Mouse (Mus musculus) liver, adult 2 months (tissue): ENCODE results near the gene Cela2a. TPM values are rescaled to one million over a fixed set of nuclear protein-coding genes. Genes with fewer than 3 reads are reported as not detected.
A peak's percentile ranks its signal among the peaks of the same experiment; 100 is the strongest.

Experiments used
- DNase-seq: peaks from one replicate; pipeline ENCODE4 v3.0.0-alpha.2; 2011; ENCODE audit warnings: low read depth, low spot score; ENCODE audit errors: extremely low read depth
- H3K27ac ChIP-seq: fragments of 200-500 bp; replicated peaks from 2 replicates; pipeline ENCODE4 v1.5.1; 2012; ENCODE audit warnings: low read depth, mild to moderate bottlenecking, control low read depth, inconsistent platforms, low read length; ENCODE audit not compliant: insufficient read depth
- H3K27me3 ChIP-seq: fragments of 200-500 bp; 2 replicates; pipeline ENCODE4 v1.6.1; 2012; ENCODE audit warnings: mild to moderate bottlenecking, moderate library complexity, low read length, inconsistent platforms; ENCODE audit not compliant: control insufficient read depth, insufficient read depth
- H3K36me3 ChIP-seq: fragments of 200-500 bp; 2 replicates; pipeline ENCODE4 v1.6.1; 2012; ENCODE audit warnings: low read length, inconsistent platforms; ENCODE audit not compliant: control insufficient read depth, insufficient read depth
- H3K4me1 ChIP-seq: fragments of 200-500 bp; 2 replicates; pipeline ENCODE4 v1.6.1; 2011; ENCODE audit warnings: low read length; ENCODE audit not compliant: control insufficient read depth, insufficient read depth
- H3K4me3 ChIP-seq: fragments of 200-500 bp; 2 replicates; pipeline ENCODE4 v1.5.1; 2011; ENCODE audit warnings: low read depth, mild to moderate bottlenecking, control low read depth, low read length, moderate library complexity; ENCODE audit not compliant: insufficient read depth
- H3K79me2 ChIP-seq: fragments of 200-500 bp; 2 replicates; pipeline ENCODE4 v1.6.1; 2012; ENCODE audit warnings: inconsistent platforms, mild to moderate bottlenecking, low read length, moderate library complexity; ENCODE audit not compliant: control insufficient read depth, insufficient read depth
- H3K9ac ChIP-seq: fragments of 200-500 bp; 2 replicates; pipeline ENCODE4 v1.6.1; 2012; ENCODE audit warnings: low read depth, mild to moderate bottlenecking, control low read depth, inconsistent platforms, low read length
- CTCF ChIP-seq: fragments of 200-500 bp; IDR thresholded peaks from 2 replicates; pipeline ENCODE4 v1.5.1; 2011; ENCODE audit warnings: low read depth, low read length, control low read depth
- POLR2A ChIP-seq: fragments of 200-500 bp; IDR thresholded peaks from 2 replicates; pipeline ENCODE4 v1.6.1; 2011; ENCODE audit warnings: low read length, control low read depth; ENCODE audit not compliant: insufficient read depth; ENCODE audit errors: extremely low read depth
- WGBS: fragments of 180-500 bp; shearing (Covaris S2); methylation state at CpG from one replicate; pipeline ENCODE4 v1.1.7; 2018; 5-methylcytosine and 5-hydroxymethylcytosine counted together
- polyA plus RNA-seq: library from polyadenylated mRNA; depleted of rRNA; stranded (reverse); fragments of >200 nt; gene quantifications from 2 replicates; pipeline ENCODE4 v1.2.3, GENCODE M21; 2012
- total RNA-seq: library from RNA; depleted of rRNA; stranded (reverse); fragments of >200 nt; gene quantifications from 2 replicates; pipeline ENCODE4 v1.2.3, GENCODE M21; 2014

The Cela2a gene
- total and polyA plus RNA-seq, 2 experiments = 4.8 to 238 TPM

DNA sequence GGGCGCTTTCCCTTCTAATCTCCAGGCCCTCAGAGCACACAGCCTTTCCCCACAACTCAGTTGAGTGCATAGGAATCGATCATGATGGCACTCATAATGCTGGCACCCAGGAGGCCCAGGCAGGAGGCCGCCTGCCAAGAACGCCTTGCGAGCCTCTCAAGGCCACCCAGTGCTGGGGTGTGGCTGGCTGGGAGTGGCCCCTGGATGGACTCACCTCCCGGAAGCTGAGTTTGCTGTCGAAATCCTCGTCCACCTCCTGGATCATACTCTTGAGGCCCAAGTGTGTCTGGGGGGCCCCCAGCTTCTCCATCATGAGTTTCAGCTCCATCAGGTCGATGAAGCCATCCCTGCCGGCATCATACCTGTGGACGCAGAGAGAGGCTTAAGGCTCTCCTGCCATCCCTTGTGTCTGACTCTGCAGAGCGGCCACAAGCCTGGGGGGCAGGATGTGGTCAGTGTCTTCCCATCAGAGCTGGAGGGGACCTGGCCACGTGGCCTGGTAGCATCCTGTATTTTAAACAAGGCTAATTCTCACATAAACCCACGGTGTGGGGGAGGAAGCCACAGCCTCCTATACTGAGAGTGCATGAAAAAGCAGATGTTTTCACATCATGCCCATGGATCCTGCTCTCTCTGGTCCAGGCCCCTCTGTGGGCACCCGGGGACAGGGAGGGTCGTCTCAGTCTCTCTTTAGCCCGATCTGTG lies 35.8 kb upstream of the Cela2a start:
- 0 out of 2 replicates have a peak, but pooled peaks cover 2% of the 10 kb centered on the region for H3K36me3 ChIP-seq
- no peaks in the 10 kb centered on the region for H3K79me2 ChIP-seq
- H3K27ac ChIP-seq = peak overlapping the region; percentile 42
- TF ChIP-seq POLR2A (no peak), CTCF (no peak)
- no peaks in the 10 kb centered on the region for H3K27me3 ChIP-seq
- WGBS = 67% methylated on average over 17 of the region's 17 CpGs
- H3K9ac ChIP-seq = no peak overlapping the region
- H3K4me3 ChIP-seq = no peak overlapping the region
- peaks cover 38% of the 10 kb centered on the region for H3K4me1 ChIP-seq
- DNase-seq = peak; percentile 84

DNA sequence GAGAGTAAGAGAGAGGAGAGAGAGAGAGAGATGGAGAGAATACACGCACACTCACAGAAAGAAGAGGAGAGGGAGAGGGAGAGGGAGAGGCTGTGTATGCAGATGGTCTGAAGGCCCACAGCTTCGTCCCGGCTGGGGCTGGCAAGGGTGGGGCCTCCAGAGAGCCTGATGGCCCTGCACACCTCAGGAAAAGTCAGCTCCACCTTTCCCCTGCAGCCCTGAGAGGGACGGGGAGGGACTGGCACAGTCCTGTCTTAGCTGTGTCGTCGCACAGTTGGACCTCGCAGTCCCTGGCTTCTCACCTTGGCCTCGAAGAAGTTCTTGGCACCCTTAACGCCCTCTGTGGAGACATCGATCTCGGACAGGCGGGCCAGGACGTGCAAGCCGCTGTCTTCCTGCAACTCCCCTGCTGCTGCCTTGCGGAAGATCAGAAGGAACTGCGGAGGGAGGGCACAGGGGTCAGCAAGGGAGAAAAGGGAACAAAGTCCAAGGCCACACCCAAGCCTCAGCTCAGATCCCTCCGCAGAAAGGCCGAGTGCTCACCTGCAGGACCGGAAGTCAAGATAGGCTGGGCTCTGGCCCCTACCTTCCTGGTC lies 34.4 kb upstream of the Cela2a start:
- DNase-seq = no peak
- WGBS = 86% methylated on average over 19 of the region's 19 CpGs
- H3K27ac ChIP-seq = no peak overlapping the region

DNA sequence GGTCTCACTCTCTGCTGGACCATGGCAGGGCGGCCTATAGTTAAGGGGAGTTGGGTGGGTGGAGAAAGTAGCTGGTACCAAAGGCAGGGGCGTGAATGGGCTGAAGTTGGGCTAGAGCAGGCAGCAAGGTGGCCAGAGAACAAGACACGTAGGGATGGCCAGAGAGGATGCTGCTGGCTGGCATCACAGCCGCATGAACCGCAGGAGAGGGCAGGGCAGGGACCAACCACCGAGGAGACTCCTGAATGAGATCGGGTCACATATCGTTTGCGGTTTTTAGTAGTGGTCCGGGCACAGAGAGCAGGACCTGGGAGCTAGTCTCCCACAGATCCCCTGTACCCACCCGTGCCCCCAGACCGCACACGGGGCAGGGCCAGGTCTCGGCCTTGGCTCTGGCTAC lies 33.4 kb upstream of the Cela2a start:
- Histone ChIP-seq H3K4me1 (peaks cover 23% of the 10 kb centered on the region), H3K27me3 (no peaks in the 10 kb centered on the region), H3K36me3 (0 out of 2 replicates have a peak, but pooled peaks cover 2% of the 10 kb centered on the region), H3K9ac (no peak overlapping the region), H3K4me3 (no peak overlapping the region), H3K27ac (no peak overlapping the region), H3K79me2 (no peaks in the 10 kb centered on the region)
- 95% methylated on average over 14 of the region's 14 CpGs for WGBS
- no peak for DNase-seq
- TF ChIP-seq CTCF (no peak), POLR2A (no peak)

More for the DNA sequence above, 34.4 kb upstream of the Cela2a start:
- no peaks in the 10 kb centered on the region for H3K79me2 ChIP-seq
- H3K27me3 ChIP-seq = no peaks in the 10 kb centered on the region
- TF ChIP-seq POLR2A (no peak), CTCF (no peak)
- no peak overlapping the region for H3K4me3 ChIP-seq
- H3K36me3 ChIP-seq = 0 out of 2 replicates have a peak, but pooled peaks cover 2% of the 10 kb centered on the region
- H3K9ac ChIP-seq = no peak overlapping the region
- peaks cover 28% of the 10 kb centered on the region for H3K4me1 ChIP-seq

DNA sequence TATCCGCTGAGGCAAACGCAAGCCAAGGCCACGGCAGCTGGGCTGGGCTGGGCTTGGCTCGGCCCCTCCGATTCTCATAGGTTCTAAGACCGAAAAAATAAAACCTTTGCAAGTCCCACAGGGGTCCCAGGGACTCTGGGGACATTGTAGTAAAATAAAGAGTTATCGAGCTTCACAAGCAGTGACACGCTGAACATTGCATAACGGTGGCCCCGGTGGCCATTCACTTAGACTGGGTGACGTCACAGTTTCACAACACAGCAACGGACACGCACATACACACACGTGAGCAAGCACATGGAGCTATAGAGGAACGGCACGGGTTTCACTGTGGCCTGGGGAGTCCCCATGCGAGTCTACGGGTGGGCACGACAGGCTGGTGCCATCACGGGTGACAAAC lies 32.5 kb upstream of the Cela2a start:
- Histone ChIP-seq H3K79me2 (no peaks in the 10 kb centered on the region), H3K4me3 (no peak overlapping the region), H3K9ac (no peak overlapping the region), H3K4me1 (peaks cover 16% of the 10 kb centered on the region), H3K27ac (peak overlapping the region; percentile 33; the same call in 1 of the 2 replicates), H3K36me3 (0 out of 2 replicates have a peak, but pooled peaks cover 2% of the 10 kb centered on the region), H3K27me3 (no peaks in the 10 kb centered on the region)
- 58% methylated on average over 20 of the region's 20 CpGs for WGBS
- peak; percentile 79 for DNase-seq
- no peak for TF ChIP-seq POLR2A
- no peak for TF ChIP-seq CTCF

- 0 out of 2 replicates have a peak, but pooled peaks cover 2% of the 10 kb centered on the region for H3K36me3 ChIP-seq
- peak; percentile 65 for DNase-seq
- no peak overlapping the region for H3K27ac ChIP-seq
- H3K4me3 ChIP-seq = no peak overlapping the region
- H3K4me1 ChIP-seq = peaks cover 10% of the 10 kb centered on the region
- no peak overlapping the region for H3K9ac ChIP-seq
- H3K27me3 ChIP-seq = no peaks in the 10 kb centered on the region
- WGBS = 16% methylated on average over 10 of the region's 10 CpGs
- peak; percentile 97 for TF ChIP-seq CTCF
- no peak for TF ChIP-seq POLR2A
- H3K79me2 ChIP-seq = no peaks in the 10 kb centered on the region
Observed at GRCm38 (mm10) chr4:141857422-141857930, 31.5 kb upstream of the Cela2a start.
